Mouse (Mus musculus) midbrain, embryonic 11.5 days (tissue): ENCODE measurements around the gene Armc5. TPM values are rescaled to one million over a fixed set of nuclear protein-coding genes. Genes with fewer than 3 reads are reported as not detected.

Experiments used
- ATAC-seq: fragments of 200-750 bp; cut with Nextera tagmentation; 2 replicates; pipeline ENCODE4 v1.8.0; 2017; ENCODE audit warnings: moderate TSS enrichment, moderate library complexity; ENCODE audit not compliant: low FRiP score
- DNase-seq: peaks from one replicate; pipeline ENCODE4 v3.0.0; 2015; ENCODE audit warnings: low spot score; ENCODE audit errors: missing footprints
- H3K27ac ChIP-seq: fragments of 300-500 bp; sonication (generic); 2 replicates; pipeline ENCODE4 v1.5.1; 2014; ENCODE audit warnings: low read depth, low read length
- H3K27me3 ChIP-seq: fragments of 300-500 bp; sonication (generic); 2 replicates; pipeline ENCODE4 v1.6.1; 2014; ENCODE audit warnings: mild to moderate bottlenecking, low read length, moderate library complexity, mixed read lengths; ENCODE audit not compliant: control insufficient read depth, insufficient read depth
- H3K36me3 ChIP-seq: fragments of 300-500 bp; sonication (generic); 2 replicates; pipeline ENCODE4 v1.6.1; 2014; ENCODE audit warnings: mild to moderate bottlenecking, low read length, moderate library complexity, mixed read lengths; ENCODE audit not compliant: control insufficient read depth, insufficient read depth
- H3K4me1 ChIP-seq: fragments of 300-500 bp; sonication (generic); 2 replicates; pipeline ENCODE4 v1.6.1; 2014; ENCODE audit warnings: low read length; ENCODE audit not compliant: control insufficient read depth, insufficient read depth
- H3K4me2 ChIP-seq: fragments of 300-500 bp; sonication (generic); 2 replicates; pipeline ENCODE4 v1.6.1; 2014; ENCODE audit warnings: mild to moderate bottlenecking, moderate library complexity
- H3K4me3 ChIP-seq: fragments of 300-500 bp; sonication (generic); 2 replicates; pipeline ENCODE4 v1.5.1; 2014; ENCODE audit warnings: low read depth, low read length
- H3K9ac ChIP-seq: fragments of 300-500 bp; sonication (generic); 2 replicates; pipeline ENCODE4 v1.6.1; 2014; ENCODE audit warnings: low read length
- H3K9me3 ChIP-seq: fragments of 300-500 bp; sonication (generic); 2 replicates; pipeline ENCODE4 v1.6.1; 2016; ENCODE audit warnings: low read length; ENCODE audit not compliant: control insufficient read depth
- WGBS: fragments of 180-500 bp; shearing (Covaris S2); extraction: QIAGEN DNeasy Blood & Tissue Kit; methylation state at CpG from one replicate; pipeline ENCODE4 v1.1.7; 2014; 5-methylcytosine and 5-hydroxymethylcytosine counted together
- polyA plus RNA-seq: library from polyadenylated mRNA; unstranded; fragments of >200 nt; fragmentation: Nextera tagmentation; extraction: Ambion mirVana; gene quantifications from 2 replicates; pipeline ENCODE4 v1.2.1, GENCODE M21; 2014

Armc5 gene
- polyA plus RNA-seq, 1 experiment from 2014 or later: 7.1 TPM

DNA sequence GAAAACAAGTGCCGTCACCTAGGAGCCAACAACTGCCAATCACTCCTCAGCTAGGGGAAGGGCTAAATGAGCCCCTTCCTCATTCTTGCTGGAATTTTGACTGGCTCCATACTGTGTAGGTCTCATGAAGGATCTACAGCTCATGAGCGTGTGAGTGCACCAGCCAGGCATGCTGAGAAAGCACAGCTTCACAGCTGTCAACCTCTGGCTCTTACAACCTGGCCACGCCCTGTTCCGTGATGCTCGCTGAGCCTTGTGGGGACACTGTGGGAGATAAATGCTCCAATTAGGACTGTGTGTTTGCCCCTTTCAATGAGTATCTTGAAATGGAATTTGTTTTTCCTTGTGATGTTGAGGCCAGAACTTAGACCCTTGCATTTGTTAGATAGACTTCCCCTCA is 12.9 kb downstream of the Armc5 start:
- Histone ChIP-seq H3K27ac (no peak overlapping the region), H3K4me2 (no peak overlapping the region), H3K36me3 (no peaks in the 10 kb centered on the region), H3K9ac (no peak overlapping the region), H3K9me3 (no peaks in the 10 kb centered on the region), H3K4me1 (peaks cover 18% of the 10 kb centered on the region), H3K27me3 (peaks cover 3% of the 10 kb centered on the region; the same call in 1 of the 2 replicates), H3K4me3 (no peak overlapping the region)
- no peak for ATAC-seq
- no peak for DNase-seq
- 81% methylated on average over 5 of the region's 5 CpGs for WGBS

DNA sequence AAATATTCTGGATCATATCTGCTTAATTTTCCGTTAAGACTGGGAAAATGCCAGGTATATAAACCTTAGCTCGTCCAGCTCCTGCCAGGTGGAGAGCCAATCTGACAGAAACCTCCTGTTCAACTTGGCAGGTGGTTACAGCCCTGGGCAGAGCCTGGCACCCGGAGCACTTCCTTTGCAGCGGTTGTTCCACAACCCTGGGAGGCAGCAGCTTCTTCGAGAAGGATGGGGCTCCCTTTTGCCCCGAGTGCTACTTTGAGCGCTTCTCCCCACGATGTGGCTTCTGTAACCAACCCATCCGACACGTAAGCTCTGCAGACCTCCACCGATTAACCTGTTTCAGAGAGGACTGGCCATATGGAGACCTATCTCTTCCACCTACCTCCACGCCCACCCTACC is 14.8 kb downstream of the Armc5 start:
- Histone ChIP-seq H3K4me2 (peak overlapping the region; percentile 57; the same call in 1 of the 2 replicates), H3K27me3 (peaks cover 3% of the 10 kb centered on the region; the same call in 1 of the 2 replicates), H3K4me3 (no peak overlapping the region; the same call in 1 of the 2 replicates), H3K36me3 (no peaks in the 10 kb centered on the region), H3K27ac (no peak overlapping the region), H3K9me3 (no peaks in the 10 kb centered on the region), H3K4me1 (peaks cover 11% of the 10 kb centered on the region), H3K9ac (peak overlapping the region; percentile 67)
- WGBS: 51% methylated on average over 12 of the region's 12 CpGs
- ATAC-seq (no peak), DNase-seq (no peak)

DNA sequence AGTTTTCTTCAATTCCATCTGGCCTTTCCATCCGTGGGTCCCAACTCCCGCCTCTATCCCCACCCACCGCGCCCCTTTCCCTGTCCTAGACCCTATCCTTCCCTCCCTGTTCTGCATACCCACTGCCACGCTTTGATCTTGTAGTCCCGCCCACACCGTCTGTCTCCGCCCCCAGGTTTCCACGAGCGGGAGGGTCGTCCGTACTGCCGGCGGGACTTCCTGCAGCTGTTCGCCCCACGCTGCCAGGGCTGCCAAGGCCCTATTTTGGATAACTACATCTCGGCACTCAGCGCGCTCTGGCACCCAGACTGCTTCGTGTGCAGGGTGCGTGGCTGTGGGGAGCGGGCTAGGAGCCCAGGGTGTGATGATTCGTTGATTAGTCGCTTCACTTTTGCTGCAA is 15.5 kb downstream of the Armc5 start:
- Histone ChIP-seq H3K27ac (no peak overlapping the region), H3K36me3 (no peaks in the 10 kb centered on the region), H3K9ac (peak overlapping the region; percentile 67), H3K4me3 (peak overlapping the region; percentile 30), H3K27me3 (no peaks in the 10 kb centered on the region; the same call in 1 of the 2 replicates), H3K4me2 (peak overlapping the region; percentile 57), H3K4me1 (peaks cover 7% of the 10 kb centered on the region), H3K9me3 (no peaks in the 10 kb centered on the region)
- DNase-seq (peak; percentile 90), ATAC-seq (0 out of 2 replicates have a peak, but pooled peaks have one; percentile 44)
- WGBS: 14% methylated on average over 24 of the region's 24 CpGs

DNA sequence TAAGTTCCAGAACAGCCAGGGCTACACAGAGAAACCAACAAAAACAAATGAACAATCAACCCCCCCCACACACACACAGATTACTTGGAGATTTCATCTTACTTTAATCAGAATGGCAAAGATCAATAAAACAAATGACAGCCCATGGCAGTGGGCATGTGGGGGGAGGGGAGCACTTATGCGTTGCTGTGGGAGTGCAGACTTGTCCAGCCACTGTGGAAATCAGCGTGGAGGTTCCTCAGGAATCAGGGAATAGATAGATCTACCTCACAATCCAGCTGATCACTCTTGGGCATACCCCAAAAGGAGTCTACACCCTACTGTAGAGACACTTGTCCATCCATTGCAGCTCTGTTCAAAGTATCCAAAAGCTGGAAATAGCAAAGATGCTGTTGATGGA is 17.8 kb downstream of the Armc5 start:
- no peak overlapping the region for H3K27ac ChIP-seq
- H3K27me3 ChIP-seq: no peaks in the 10 kb centered on the region; the same call in 1 of the 2 replicates
- no peak for ATAC-seq
- WGBS: 61% methylated on average over 2 of the region's 2 CpGs
- H3K9ac ChIP-seq: no peak overlapping the region
- H3K4me2 ChIP-seq: no peak overlapping the region
- peak; percentile 47 for DNase-seq
- no peak overlapping the region for H3K4me3 ChIP-seq
- peaks cover 7% of the 10 kb centered on the region for H3K4me1 ChIP-seq
- no peaks in the 10 kb centered on the region for H3K9me3 ChIP-seq
- no peaks in the 10 kb centered on the region for H3K36me3 ChIP-seq

DNA sequence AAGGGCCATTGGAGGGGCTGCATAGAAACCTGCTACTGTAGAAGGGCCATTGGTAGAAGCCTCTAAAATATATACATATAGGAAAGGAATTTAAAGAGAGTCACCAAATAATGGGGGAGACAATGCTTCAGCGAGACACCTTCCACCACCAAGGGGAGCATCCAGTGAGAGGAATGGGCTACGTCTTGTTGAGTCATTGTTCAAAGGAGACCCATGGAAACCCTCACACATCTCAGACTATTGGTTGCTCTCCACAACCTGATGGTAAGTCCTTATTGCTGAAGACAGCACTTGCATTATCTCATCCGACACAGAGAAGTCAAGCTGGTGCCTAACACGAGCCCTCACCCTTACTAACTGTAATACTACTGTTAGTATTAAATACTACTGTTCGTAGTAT is 18.6 kb downstream of the Armc5 start:
- Histone ChIP-seq H3K27ac (no peak overlapping the region), H3K36me3 (no peaks in the 10 kb centered on the region), H3K4me3 (no peak overlapping the region), H3K9ac (no peak overlapping the region), H3K27me3 (no peaks in the 10 kb centered on the region; the same call in 1 of the 2 replicates), H3K4me1 (peaks cover 7% of the 10 kb centered on the region), H3K4me2 (no peak overlapping the region), H3K9me3 (no peaks in the 10 kb centered on the region)
- DNase-seq (peak; percentile 62), ATAC-seq (no peak)
- WGBS: 90% methylated on average over 5 of the region's 5 CpGs

DNA sequence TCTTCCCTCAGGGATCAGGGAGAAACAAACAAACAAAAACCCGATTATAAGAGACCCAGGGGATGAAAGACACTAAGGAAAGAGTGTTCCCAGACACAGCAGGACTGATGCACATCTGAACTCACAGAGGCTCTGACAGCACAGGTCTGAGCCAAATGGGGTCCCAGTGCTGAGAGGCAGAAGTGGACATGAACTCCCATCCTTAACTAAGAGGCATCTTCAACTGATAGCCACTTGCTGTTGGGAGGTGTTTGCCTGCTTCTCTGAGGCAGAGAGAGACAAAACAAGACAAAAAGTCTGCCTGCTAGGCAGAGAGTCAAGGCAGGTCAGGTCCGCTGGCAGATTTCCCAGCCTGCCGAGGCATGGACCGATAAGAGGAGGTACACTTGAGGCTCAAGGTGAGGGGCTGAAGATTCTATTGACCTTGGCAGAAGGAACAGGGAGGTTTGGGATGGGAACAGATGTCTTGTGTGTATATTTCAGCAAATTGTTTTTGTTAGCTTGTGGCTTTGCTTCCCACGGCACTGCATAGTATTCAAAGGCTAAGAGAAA is 19.7 kb downstream of the Armc5 start:
- WGBS: 75% methylated on average over 5 of the region's 5 CpGs
- H3K9me3 ChIP-seq: no peaks in the 10 kb centered on the region
- H3K4me2 ChIP-seq: no peak overlapping the region
- DNase-seq (no peak), ATAC-seq (no peak)
- no peaks in the 10 kb centered on the region; the same call in 1 of the 2 replicates for H3K27me3 ChIP-seq
- H3K4me1 ChIP-seq: peaks cover 7% of the 10 kb centered on the region
- no peaks in the 10 kb centered on the region for H3K36me3 ChIP-seq
- no peak overlapping the region for H3K9ac ChIP-seq
- no peak overlapping the region for H3K4me3 ChIP-seq
- no peak overlapping the region for H3K27ac ChIP-seq

DNA sequence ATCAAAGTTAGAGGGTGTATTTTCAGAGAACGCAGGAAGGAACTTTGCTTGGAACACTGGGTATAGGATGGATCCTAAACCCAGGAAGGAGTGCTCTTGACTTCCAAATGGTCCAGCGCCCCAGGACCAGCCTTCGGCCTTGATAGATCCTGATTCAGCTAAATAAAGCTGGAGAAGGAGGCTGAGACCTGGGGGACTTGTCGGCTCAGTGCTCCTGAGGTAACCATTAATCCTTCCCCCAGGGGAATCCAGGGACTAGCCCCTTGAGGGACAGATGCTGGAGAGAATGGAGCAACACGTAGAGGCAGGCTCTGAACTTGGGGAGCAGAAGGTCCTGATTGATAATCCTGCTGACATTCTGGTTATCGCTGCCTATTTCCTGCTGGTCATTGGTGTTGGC is 28.3 kb downstream of the Armc5 start, which contains the start of gene Slc5a2:
Gene Slc5a2, plus strand, starts transcription at position 247 of the 400 bp plus-strand sequence.
- ATAC-seq (no peak), DNase-seq (no peak)
- no peaks in the 10 kb centered on the region for H3K9me3 ChIP-seq

DNA sequence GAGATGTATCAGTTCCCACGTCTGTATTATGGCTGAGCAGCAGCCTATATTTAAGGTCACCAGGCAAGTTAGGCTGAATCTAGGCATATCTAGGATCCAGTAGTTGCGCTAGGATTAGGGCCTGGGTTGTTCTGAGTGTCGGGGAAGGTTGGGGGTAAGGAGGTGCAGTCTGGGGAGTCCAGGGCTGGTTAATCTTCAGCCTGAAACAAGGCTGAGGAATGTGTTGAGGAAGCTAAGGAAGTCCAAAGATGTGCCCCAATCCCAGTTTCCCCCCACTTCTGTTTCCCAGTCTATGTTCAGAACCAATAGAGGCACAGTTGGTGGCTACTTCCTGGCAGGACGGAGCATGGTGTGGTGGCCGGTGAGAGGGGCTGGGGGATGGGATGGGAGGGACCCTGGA is 28.9 kb downstream of the Armc5 start:
- DNase-seq (no peak), ATAC-seq (no peak)
- H3K27me3 ChIP-seq: no peaks in the 10 kb centered on the region
- no peaks in the 10 kb centered on the region for H3K4me1 ChIP-seq
- H3K9me3 ChIP-seq: no peaks in the 10 kb centered on the region
- H3K27ac ChIP-seq: no peak overlapping the region
- no peak overlapping the region for H3K4me3 ChIP-seq
- WGBS: 84% methylated on average over 5 of the region's 5 CpGs
- H3K9ac ChIP-seq: no peak overlapping the region
- no peaks in the 10 kb centered on the region; the same call in 1 of the 2 replicates for H3K36me3 ChIP-seq
- no peak overlapping the region for H3K4me2 ChIP-seq

More for the DNA sequence above, 28.3 kb downstream of the Armc5 start, which contains the start of gene Slc5a2:
- H3K4me3 ChIP-seq: no peak within 1 kb of the TSS
- no peak within 1 kb of the TSS for H3K27ac ChIP-seq
- no peak within 1 kb of the TSS for H3K4me2 ChIP-seq
- 82% methylated on average over 6 of the region's 6 CpGs for WGBS
- H3K4me1 ChIP-seq: no peaks in the 10 kb centered on the region
- H3K27me3 ChIP-seq: no peaks in the 10 kb centered on the region
- no peaks in the 10 kb centered on the region for H3K36me3 ChIP-seq
- no peak within 1 kb of the TSS for H3K9ac ChIP-seq

DNA sequence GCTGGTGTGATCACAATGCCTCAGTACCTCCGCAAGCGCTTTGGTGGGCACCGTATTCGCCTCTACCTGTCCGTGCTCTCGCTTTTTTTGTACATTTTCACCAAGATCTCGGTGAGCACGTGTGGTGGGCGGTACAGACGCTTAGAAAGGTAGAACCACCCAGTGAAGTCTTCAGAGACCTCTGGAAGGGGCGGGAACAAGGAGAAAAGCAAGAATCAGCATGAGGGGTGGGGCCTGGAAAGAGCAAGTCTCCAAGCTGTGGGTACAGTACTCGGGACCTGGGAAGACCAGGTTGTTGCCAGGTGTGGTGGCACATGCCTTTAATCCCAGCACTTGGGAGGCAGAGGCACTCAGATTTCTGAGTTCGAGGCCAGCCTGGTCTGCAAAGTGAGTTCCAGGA is 30.2 kb downstream of the Armc5 start:
- ATAC-seq (no peak), DNase-seq (no peak)
- 70% methylated on average over 13 of the region's 13 CpGs for WGBS
- H3K4me2 ChIP-seq: no peak overlapping the region
- H3K4me3 ChIP-seq: no peak overlapping the region
- no peaks in the 10 kb centered on the region for H3K9me3 ChIP-seq
- H3K27ac ChIP-seq: no peak overlapping the region
- peaks cover 5% of the 10 kb centered on the region for H3K36me3 ChIP-seq
- no peaks in the 10 kb centered on the region for H3K4me1 ChIP-seq
- no peaks in the 10 kb centered on the region for H3K27me3 ChIP-seq
- no peak overlapping the region for H3K9ac ChIP-seq
